Mouse (Mus musculus) regulatory T cell (primary cell): ENCODE measurements around the gene Krtap19-2.

Experiments used
- in situ Hi-C: fragments of 300-600 bp; cut with MboI, MseI; formaldehyde crosslinking; loops from one replicate; pipeline ENCODE4 v1.15.1; 2025; ENCODE audit warnings: high pct_unique_total_duplicates

The Krtap19-2 gene

GRCm38 (mm10) chr16:88874169-88874568, at the start of gene Krtap19-2:
TSS of gene Krtap19-2 (minus strand) at chr16:88874269.
- in situ Hi-C loops = no loop called here

GRCm38 (mm10) chr16:88896357-88896756, 22.3 kb upstream of the Krtap19-2 start, which contains the start of gene Krtap19-5:
TSS of gene Krtap19-5 (minus strand) at chr16:88896457.
- in situ Hi-C loops = no loop called here

- in situ Hi-C loops = no loop called here
Observed at GRCm38 (mm10) chr16:88886870-88887269, 12.8 kb upstream of the Krtap19-2 start.

- in situ Hi-C loops = no loop called here
Observed at GRCm38 (mm10) chr16:88884989-88885388, 10.9 kb upstream of the Krtap19-2 start, which contains the start of gene Krtap19-4. TSS of gene Krtap19-4 (minus strand) at chr16:88885089.

- in situ Hi-C loops = no loop called here
Observed at GRCm38 (mm10) chr16:88877938-88878337, 3.9 kb upstream of the Krtap19-2 start, which contains the start of gene Krtap19-3. TSS of gene Krtap19-3 (minus strand) at chr16:88878038.

GRCm38 (mm10) chr16:88869311-88869710, 4.8 kb downstream of the Krtap19-2 start, which contains the start of gene Krtap19-1:
TSS of gene Krtap19-1 (minus strand) at chr16:88869411.
- in situ Hi-C loops = no loop called here

GRCm38 (mm10) chr16:88864887-88865407, 9.1 kb downstream of the Krtap19-2 start:
- in situ Hi-C loops = no loop called here

GRCm38 (mm10) chr16:88851450-88851849, 22.6 kb downstream of the Krtap19-2 start:
- in situ Hi-C loops = no loop called here

- in situ Hi-C loops = no loop called here
Observed at GRCm38 (mm10) chr16:88848558-88848957, 25.5 kb downstream of the Krtap19-2 start.

GRCm38 (mm10) chr16:88847363-88847762, 26.7 kb downstream of the Krtap19-2 start:
- in situ Hi-C loops = no loop called here

GRCm38 (mm10) chr16:88826978-88827377, 47.1 kb downstream of the Krtap19-2 start:
- in situ Hi-C loops = no loop called here

GRCm38 (mm10) chr16:88826095-88826652, 47.9 kb downstream of the Krtap19-2 start, which contains the start of gene Krtap14:
TSS of gene Krtap14 (minus strand) at chr16:88826145.
- in situ Hi-C loops = no loop called here

- in situ Hi-C loops = no loop called here
Observed at GRCm38 (mm10) chr16:88823736-88824135, 50.3 kb downstream of the Krtap19-2 start.
